Mouse (Mus musculus) liver, embryonic 14.5 days (tissue): ENCODE data around the gene Gm3149.
"Not testable (repeated sequence)": the region's sequence is repeated elsewhere in the genome, so short reads cannot be mapped to it uniquely, and the experiment has no call there.

Experiments used
- CTCF ChIP-seq: IDR thresholded peaks from 2 replicates; pipeline ENCODE4 v1.5.1; 2016; ENCODE audit warnings: antibody characterized with exemption, low read depth, control low read depth
- EP300 ChIP-seq: IDR thresholded peaks from 2 replicates; pipeline ENCODE4 v1.6.1; 2016; ENCODE audit warnings: antibody characterized with exemption, low read depth

- not testable (repeated sequence) for TF ChIP-seq CTCF, EP300
Observed at GRCm38 (mm10) chr14:4279828-4280227, 37.3 kb upstream of the Gm3149 start.
